Mouse (Mus musculus): ENCODE measurements around the gene Hist2h2aa1.

GRCm38 (mm10) chr3:96292641-96293040 lies 47.3 kb downstream of the Hist2h2aa1 start:
- TF ChIP-seq CTCF (IDR thresholded peaks at IDR 0.05; ENCODE audit: insufficient read depth, low read length) (no peak), POLR2A (IDR thresholded peaks at IDR 0.05; ENCODE audit: borderline replicate concordance, extremely low read depth, low read depth, low read length) (no peak)

All from lung, adult 2 months (tissue).